Mouse (Mus musculus) heart, embryonic 10.5 days (tissue): Measurements from ENCODE around the gene Avil. TPM values are rescaled to one million over a fixed set of nuclear protein-coding genes. Genes with fewer than 3 reads are reported as not detected.
"Not testable (repeated sequence)": the region's sequence is repeated elsewhere in the genome, so short reads cannot be mapped to it uniquely, and the experiment has no call there.

ENCODE experiments used
- DNase-seq: peaks from one replicate; pipeline ENCODE4 v3.0.0-alpha.2; 2017; ENCODE audit warnings: low spot score
- H3K27ac ChIP-seq: fragments of 300-500 bp; sonication (generic); 2 replicates; pipeline ENCODE4 v1.5.1; 2016; ENCODE audit warnings: mild to moderate bottlenecking
- H3K27me3 ChIP-seq: fragments of 300-500 bp; sonication (generic); 2 replicates; pipeline ENCODE4 v1.6.1; 2016; ENCODE audit warnings: mild to moderate bottlenecking; ENCODE audit not compliant: poor library complexity, insufficient read depth, severe bottlenecking
- H3K36me3 ChIP-seq: fragments of 300-500 bp; sonication (generic); 2 replicates; pipeline ENCODE4 v1.6.1; 2016; ENCODE audit warnings: mild to moderate bottlenecking, moderate library complexity
- H3K4me1 ChIP-seq: fragments of 300-500 bp; sonication (generic); 2 replicates; pipeline ENCODE4 v1.6.1; 2016; ENCODE audit warnings: mild to moderate bottlenecking
- H3K4me3 ChIP-seq: fragments of 300-500 bp; sonication (generic); 2 replicates; pipeline ENCODE4 v1.5.1; 2016; ENCODE audit warnings: mild to moderate bottlenecking, moderate library complexity
- H3K9me3 ChIP-seq: fragments of 300-500 bp; sonication (generic); 2 replicates; pipeline ENCODE4 v1.6.1; 2016; ENCODE audit warnings: mild to moderate bottlenecking, moderate library complexity
- WGBS: fragments of 180-500 bp; shearing (Covaris S2); methylation state at CpG from one replicate; pipeline ENCODE4 v1.1.7; 2016; 5-methylcytosine and 5-hydroxymethylcytosine counted together
- polyA plus RNA-seq: library from polyadenylated mRNA; unstranded; fragments of >200 nt; fragmentation: Nextera tagmentation; extraction: Ambion mirVana; gene quantifications from 2 replicates; pipeline ENCODE4 v1.2.1, GENCODE M21; 2016

Avil gene
- polyA plus RNA-seq, 1 experiment from 2014 or later: not detected

DNA sequence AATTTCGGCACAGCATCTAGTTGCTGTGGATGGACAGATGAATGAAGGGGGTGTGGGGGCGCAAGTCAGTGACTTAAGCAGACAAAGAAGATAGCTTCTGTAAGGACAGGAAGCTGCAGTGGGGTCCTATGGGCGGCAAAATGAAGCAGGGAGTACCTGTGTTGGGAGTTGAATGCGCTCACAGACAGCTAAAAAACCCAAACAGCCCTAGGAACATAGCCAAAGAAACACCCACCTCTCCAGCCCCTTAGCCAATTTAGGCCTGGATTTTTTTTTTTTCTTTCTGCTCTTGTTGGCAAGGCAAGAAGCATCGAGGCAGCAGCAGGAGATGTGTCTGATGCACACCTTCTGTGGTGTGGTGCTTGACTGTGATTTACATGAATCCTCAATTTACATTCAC lies 60.6 kb downstream of the Avil start:
- Histone ChIP-seq H3K4me1 (peaks cover 37% of the 10 kb centered on the region), H3K27me3 (peaks cover 58% of the 10 kb centered on the region), H3K36me3 (peaks cover 27% of the 10 kb centered on the region), H3K4me3 (no peak overlapping the region), H3K27ac (no peak overlapping the region), H3K9me3 (no peaks in the 10 kb centered on the region)
- no peak for DNase-seq
- 48% methylated on average over 5 of the region's 5 CpGs for WGBS

DNA sequence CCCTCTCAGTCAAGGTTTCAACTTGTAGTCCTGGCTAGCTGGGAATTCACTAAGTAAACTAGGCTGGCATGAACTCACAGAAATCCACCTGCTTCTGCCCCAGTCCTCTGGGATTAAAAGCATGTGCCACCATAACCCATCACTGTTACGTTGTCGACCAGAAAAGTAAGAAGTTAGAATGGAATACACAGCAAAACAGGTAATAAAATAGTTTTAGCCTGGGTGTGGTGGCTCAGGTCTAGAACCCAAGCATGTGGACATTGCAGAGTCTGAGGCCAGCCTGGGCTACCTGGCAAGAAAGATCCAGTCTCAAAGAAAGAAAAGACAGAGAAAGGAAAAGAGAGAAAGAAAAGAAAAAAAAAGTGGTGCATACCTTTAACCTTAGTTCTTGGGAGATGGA lies 61.0 kb downstream of the Avil start:
- peaks cover 54% of the 10 kb centered on the region for H3K27me3 ChIP-seq
- WGBS: 69% methylated on average over 2 of the region's 2 CpGs

DNA sequence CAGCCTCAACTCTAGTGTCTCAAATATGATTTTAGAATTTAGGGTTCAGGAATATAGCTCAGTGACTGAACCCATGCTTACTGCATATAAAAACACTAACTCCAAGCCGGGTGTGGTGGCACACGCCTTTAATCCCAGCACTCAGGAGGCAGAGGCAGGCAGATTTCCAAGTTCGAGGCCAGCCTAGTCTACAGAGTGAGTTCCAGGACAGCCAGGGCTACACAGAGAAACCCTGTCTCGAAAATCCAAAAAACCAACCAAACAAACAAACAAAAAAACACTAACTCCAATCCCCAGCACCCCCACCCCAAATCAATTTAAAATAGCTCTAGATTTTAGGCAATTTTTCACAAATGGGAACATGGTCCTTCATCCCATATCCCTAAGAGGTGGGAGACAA lies 61.6 kb downstream of the Avil start:
- H3K27ac ChIP-seq, DNase-seq, H3K4me3 ChIP-seq, H3K9me3 ChIP-seq: not testable (repeated sequence)
- Histone ChIP-seq H3K27me3 (peaks cover 50% of the 10 kb centered on the region), H3K4me1 (peaks cover 37% of the 10 kb centered on the region), H3K36me3 (peaks cover 30% of the 10 kb centered on the region)
- WGBS: 81% methylated on average over 4 of the region's 4 CpGs

More for the DNA sequence above, 61.0 kb downstream of the Avil start:
- H3K36me3 ChIP-seq: peaks cover 27% of the 10 kb centered on the region
- no peak overlapping the region for H3K27ac ChIP-seq
- no peak for DNase-seq
- H3K4me1 ChIP-seq: peaks cover 37% of the 10 kb centered on the region
- H3K4me3 ChIP-seq: no peak overlapping the region
- H3K9me3 ChIP-seq: no peaks in the 10 kb centered on the region

DNA sequence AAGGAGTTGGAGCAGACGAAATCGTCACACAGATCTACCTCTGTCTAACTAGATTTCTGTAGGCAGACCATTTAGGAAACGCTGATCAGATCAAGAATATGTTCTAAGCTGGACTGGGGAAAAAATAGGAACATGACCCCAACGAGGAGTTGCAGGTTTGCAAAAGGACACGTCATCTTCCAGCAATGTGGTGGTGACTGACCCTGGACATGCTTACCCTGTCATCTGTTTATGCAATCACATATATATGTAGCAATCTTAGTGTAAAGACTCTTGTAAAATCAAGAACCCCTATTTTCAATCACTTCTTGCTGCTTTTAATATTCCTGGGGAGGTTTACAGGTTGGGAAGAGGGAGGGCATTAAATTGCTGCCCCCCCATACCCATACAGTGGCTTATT lies 62.0 kb downstream of the Avil start:
- Histone ChIP-seq H3K4me3 (0 out of 2 replicates have a peak overlapping the region, but pooled peaks have one; percentile 92), H3K9me3 (no peaks in the 10 kb centered on the region), H3K27ac (no peak overlapping the region), H3K4me1 (peaks cover 37% of the 10 kb centered on the region), H3K36me3 (peaks cover 29% of the 10 kb centered on the region), H3K27me3 (peaks cover 46% of the 10 kb centered on the region)
- 72% methylated on average over 5 of the region's 5 CpGs for WGBS
- no peak for DNase-seq

DNA sequence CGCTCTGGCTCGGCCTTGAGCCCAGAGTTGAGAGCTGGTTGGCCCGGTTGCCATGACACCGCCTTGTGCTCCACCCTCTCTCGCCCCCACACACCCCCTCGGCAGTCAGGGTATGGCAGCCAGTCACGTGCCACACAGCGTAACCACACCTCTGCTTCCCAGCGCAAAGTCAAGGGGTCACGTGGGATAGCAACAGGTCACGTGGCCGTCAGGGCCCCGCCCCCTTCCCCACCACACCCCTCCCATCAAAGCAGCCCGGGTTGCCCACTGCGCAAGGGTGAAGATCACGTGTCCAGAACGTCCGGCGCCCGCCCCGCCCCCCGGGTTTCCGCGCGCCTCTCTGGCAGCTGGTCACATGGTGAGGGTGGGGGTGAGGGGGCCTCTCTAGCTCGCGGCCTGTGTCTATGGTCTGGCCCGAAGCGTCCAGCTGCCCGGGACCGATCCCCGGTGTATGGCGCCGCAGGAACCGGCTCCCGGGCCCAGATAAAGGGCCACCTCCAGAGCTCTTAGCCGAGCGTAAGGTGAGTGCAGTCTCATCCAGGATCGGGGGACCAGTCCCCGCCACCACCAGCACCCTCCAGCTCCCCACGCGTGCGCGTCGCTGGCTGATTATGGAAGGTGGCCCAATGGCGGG lies 62.8 kb downstream of the Avil start, which contains the start of gene Cdk4:
TSS of gene Cdk4 (plus strand) at position 296 of the 634 bp plus-strand sequence.
- Histone ChIP-seq H3K4me3 (peak within 1 kb of the TSS; percentile 92), H3K9me3 (no peaks in the 10 kb centered on the region), H3K36me3 (peaks cover 37% of the 10 kb centered on the region), H3K4me1 (peaks cover 37% of the 10 kb centered on the region), H3K27ac (peak within 1 kb of the TSS; percentile 98), H3K27me3 (peaks cover 38% of the 10 kb centered on the region)
- DNase-seq: peak; percentile 100
- under 1% methylated on average over 45 of the region's 46 CpGs for whole genome bisulfite sequencing

DNA sequence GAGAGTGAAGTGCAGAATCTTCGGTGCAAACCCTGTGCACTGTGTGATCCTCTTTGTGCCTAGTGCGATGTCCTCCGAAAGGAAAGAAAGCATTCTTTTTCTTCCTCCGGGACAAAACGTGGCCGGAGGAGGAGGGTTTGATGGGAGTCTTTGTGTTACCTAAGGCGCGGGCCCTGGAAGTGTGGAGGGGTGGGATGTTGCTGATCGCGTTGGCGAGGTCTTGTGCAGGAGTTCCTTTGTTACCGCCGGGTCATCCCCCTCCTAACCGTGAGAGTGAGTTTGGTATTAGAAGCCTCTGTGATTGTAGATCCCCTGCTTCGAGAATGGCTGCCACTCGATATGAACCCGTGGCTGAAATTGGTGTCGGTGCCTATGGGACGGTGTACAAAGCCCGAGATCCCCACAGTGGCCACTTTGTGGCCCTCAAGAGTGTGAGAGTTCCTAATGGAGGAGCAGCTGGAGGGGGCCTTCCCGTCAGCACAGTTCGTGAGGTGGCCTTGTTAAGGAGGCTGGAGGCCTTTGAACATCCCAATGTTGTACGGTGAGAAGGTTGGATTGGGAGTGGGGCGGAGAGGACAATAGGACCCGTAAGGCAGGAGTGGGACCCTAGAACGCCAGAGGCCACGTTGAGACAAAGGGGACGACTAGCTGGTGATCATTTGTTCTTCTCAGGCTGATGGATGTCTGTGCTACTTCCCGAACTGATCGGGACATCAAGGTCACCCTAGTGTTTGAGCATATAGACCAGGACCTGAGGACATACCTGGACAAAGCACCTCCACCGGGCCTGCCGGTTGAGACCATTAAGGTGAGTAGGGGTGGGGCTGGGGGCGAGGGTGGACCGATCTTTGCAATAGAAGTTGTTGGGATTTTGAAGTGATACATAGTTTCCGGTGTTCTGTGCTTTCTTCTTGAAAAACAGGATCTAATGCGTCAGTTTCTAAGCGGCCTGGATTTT lies 63.7 kb downstream of the Avil start:
- Histone ChIP-seq H3K36me3 (peaks cover 38% of the 10 kb centered on the region), H3K27me3 (peaks cover 30% of the 10 kb centered on the region), H3K4me3 (peak overlapping the region; percentile 92), H3K4me1 (peaks cover 37% of the 10 kb centered on the region), H3K9me3 (no peaks in the 10 kb centered on the region), H3K27ac (peak overlapping the region; percentile 98)
- 14% methylated on average over 37 of the region's 37 CpGs for WGBS
- no peak for DNase-seq

DNA sequence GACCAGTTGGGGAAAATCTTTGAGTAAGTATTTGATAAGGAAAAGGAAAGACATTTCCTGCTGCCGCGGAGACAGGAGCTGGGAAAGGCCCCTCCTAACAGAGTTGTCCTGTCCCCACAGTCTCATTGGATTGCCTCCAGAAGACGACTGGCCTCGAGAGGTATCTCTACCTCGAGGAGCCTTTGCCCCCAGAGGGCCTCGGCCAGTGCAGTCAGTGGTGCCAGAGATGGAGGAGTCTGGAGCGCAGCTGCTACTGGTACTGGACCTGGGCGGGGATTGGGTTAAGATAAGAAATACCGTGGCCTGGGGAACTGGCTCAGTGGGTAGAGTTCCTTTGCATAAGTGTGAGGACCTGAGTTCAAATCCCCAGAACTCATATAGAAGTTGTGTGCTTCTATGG lies 65.5 kb downstream of the Avil start:
- peaks cover 38% of the 10 kb centered on the region for H3K36me3 ChIP-seq
- H3K4me1 ChIP-seq: peaks cover 31% of the 10 kb centered on the region
- WGBS: 61% methylated on average over 9 of the region's 9 CpGs
- no peak overlapping the region for H3K27ac ChIP-seq
- H3K27me3 ChIP-seq: peaks cover 12% of the 10 kb centered on the region
- DNase-seq: no peak
- H3K9me3 ChIP-seq: no peaks in the 10 kb centered on the region
- no peak overlapping the region for H3K4me3 ChIP-seq

DNA sequence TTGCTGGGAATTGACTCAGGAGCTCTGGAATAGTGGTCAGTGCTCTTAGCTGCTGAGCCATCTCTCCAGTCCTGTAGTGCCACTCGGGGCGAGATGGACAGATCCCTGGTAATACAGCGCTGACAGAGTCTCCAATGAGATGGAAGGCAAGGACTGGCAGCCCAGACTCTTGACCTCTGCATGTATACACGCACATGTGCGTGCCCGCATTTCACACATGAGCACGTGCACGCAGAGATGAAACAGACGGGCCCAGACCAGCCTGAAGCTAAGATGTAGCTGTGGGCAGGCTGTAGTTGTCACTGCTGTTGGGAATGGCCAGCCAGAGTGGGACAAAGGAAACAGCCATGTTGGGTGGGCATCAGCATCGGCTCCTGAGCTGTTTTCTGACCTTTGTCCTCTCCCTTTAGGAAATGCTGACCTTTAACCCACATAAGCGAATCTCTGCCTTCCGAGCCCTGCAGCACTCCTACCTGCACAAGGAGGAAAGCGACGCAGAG lies 66.1 kb downstream of the Avil start:
- H3K27me3 ChIP-seq: peaks cover 6% of the 10 kb centered on the region
- H3K36me3 ChIP-seq: peaks cover 38% of the 10 kb centered on the region
- no peaks in the 10 kb centered on the region for H3K9me3 ChIP-seq
- no peak for DNase-seq
- 92% methylated on average over 14 of the region's 14 CpGs for WGBS
- H3K4me1 ChIP-seq: peaks cover 36% of the 10 kb centered on the region
- no peak overlapping the region for H3K27ac ChIP-seq
- no peak overlapping the region for H3K4me3 ChIP-seq

DNA sequence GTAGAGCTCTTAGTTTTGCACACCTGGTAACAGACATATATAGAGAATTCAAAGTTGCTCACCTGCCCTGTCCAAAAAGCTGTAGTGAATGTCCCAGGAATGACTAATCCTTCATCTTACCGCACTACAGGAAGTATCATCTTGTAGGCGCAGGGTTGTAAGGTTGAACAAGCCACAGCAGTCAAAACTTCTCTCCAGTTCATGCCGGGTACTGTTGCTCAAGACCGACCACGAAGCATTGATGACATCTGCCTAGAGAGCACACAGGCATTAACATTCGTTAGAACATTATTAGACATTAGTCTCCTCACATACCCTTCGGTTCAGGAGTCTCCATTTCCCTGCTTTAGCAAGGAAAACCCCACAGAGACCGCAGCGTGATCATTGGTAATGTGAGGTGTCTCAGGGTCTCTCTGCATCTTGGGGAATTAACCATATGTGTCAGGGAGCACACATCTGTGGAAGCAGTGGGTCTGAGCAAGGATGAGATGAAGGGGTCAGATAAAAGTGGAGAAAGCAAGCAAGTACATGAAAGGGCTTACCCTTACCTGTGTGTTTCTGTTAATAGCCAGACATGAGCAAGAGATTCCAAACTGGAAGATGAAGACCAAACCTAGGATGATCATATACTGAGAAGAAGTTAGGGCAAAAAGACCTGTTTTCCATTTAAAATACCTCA lies 68.0 kb downstream of the Avil start:
- WGBS: 86% methylated on average over 9 of the region's 9 CpGs
- H3K27ac ChIP-seq: 0 out of 2 replicates have a peak overlapping the region, but pooled peaks have one; percentile 87
- H3K4me3 ChIP-seq: peak overlapping the region; percentile 65
- no peak for DNase-seq
- H3K27me3 ChIP-seq: no peaks in the 10 kb centered on the region
- no peaks in the 10 kb centered on the region for H3K9me3 ChIP-seq
- H3K36me3 ChIP-seq: peaks cover 38% of the 10 kb centered on the region
- H3K4me1 ChIP-seq: peaks cover 36% of the 10 kb centered on the region

DNA sequence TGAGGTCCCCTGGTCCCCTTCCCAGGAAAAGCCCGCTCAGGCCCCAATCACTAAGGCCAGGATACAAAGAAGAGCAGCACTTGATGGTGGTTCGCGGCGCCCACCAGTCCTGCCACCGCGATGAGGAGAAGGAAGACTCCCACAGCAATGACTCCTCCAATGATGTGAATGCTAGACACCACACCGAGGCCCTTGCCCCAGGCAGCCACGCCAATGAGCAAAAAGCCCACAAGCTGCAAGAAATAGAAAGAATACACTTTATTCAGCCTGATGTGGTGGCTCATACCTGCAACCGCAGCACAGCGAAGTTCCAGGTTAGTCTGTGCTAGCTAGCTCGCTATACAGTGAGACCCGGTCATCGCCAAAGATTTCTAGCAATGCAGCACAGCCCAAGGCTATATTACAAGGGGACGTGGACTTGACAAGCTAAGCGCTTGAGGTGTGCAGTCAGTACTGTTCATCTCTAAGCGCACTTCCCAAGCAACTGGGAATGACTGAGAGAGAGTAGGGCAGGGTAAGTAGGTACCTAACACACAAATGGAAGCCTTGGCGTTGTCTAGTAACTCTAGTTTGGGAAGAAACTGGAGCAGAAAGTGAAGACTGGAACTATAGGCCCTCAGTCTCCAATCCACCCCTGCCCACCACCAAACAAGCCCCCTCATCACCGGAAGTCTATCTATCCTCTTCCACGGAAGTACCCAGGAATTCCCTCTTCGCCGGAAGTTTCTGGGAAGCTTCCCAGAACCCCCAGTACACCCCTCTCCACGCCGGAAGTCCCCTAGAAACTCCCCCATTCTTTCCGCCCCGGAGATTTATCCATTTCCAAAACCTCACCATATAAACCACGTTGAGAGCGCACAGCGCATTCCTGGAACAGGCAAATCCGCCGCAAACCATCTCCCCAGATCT lies 69.0 kb downstream of the Avil start:
- H3K9me3 ChIP-seq: no peaks in the 10 kb centered on the region
- WGBS: 6% methylated on average over 30 of the region's 30 CpGs
- H3K36me3 ChIP-seq: peaks cover 38% of the 10 kb centered on the region
- peaks cover 33% of the 10 kb centered on the region for H3K4me1 ChIP-seq
- H3K27me3 ChIP-seq: no peaks in the 10 kb centered on the region
- peak overlapping the region; percentile 87 for H3K27ac ChIP-seq
- H3K4me3 ChIP-seq: peak overlapping the region; percentile 65
- no peak for DNase-seq
